Mouse (Mus musculus): ENCODE data around the gene Pgpep1l.
A peak's percentile ranks its signal among the peaks of the same experiment; 100 is the strongest.
"Not testable (repeated sequence)": the region's sequence is repeated elsewhere in the genome, so short reads cannot be mapped to it uniquely, and the experiment has no call there.

The Pgpep1l gene

GRCm38 (mm10) chr7:68282304-68283132 lies 18.5 kb upstream of the Pgpep1l start:
- no peak for DNase-seq

- no peak for DNase-seq
These were observed 17.3 kb upstream of the Pgpep1l start for GRCm38 (mm10) chr7:68281341-68281740.

GRCm38 (mm10) chr7:68280352-68280869 lies 16.4 kb upstream of the Pgpep1l start:
- no peak for DNase-seq

GRCm38 (mm10) chr7:68279481-68279880 lies 15.4 kb upstream of the Pgpep1l start:
- no peak for DNase-seq

- no peak for DNase-seq
These were observed 14.9 kb upstream of the Pgpep1l start for GRCm38 (mm10) chr7:68278908-68279307.

GRCm38 (mm10) chr7:68278385-68278784 lies 14.4 kb upstream of the Pgpep1l start:
- DNase-seq: no peak

- no peak for DNase-seq
These were observed 13.9 kb upstream of the Pgpep1l start for GRCm38 (mm10) chr7:68277897-68278270.

- DNase-seq: no peak
These were observed 13.2 kb upstream of the Pgpep1l start for GRCm38 (mm10) chr7:68277054-68277896.

- peak; percentile 63 for DNase-seq
These were observed 12.1 kb upstream of the Pgpep1l start for GRCm38 (mm10) chr7:68275838-68276731.

- not testable (repeated sequence) for DNase-seq
These were observed 11.4 kb upstream of the Pgpep1l start for GRCm38 (mm10) chr7:68275445-68275837.

GRCm38 (mm10) chr7:68274951-68275350 lies 10.9 kb upstream of the Pgpep1l start:
- DNase-seq: no peak

GRCm38 (mm10) chr7:68274218-68274617 lies 10.2 kb upstream of the Pgpep1l start:
- DNase-seq: no peak

- no peak for DNase-seq
These were observed 9.5 kb upstream of the Pgpep1l start, which contains the start of gene Fam169b for GRCm38 (mm10) chr7:68273515-68273914. TSS of gene Fam169b (plus strand) at chr7:68273839.

GRCm38 (mm10) chr7:68272607-68273006 lies 8.6 kb upstream of the Pgpep1l start:
- DNase-seq: peak; percentile 50

- DNase-seq: no peak
These were observed 7.8 kb upstream of the Pgpep1l start for GRCm38 (mm10) chr7:68271816-68272215.

GRCm38 (mm10) chr7:68270551-68270950 lies 6.5 kb upstream of the Pgpep1l start:
- DNase-seq: no peak

GRCm38 (mm10) chr7:68266691-68267090 lies 2.7 kb upstream of the Pgpep1l start:
- no peak for DNase-seq

- no peak for DNase-seq
These were observed 1.4 kb upstream of the Pgpep1l start for GRCm38 (mm10) chr7:68265391-68265790.

GRCm38 (mm10) chr7:68264531-68264930 lies 498 bp upstream of the Pgpep1l start:
- peak; percentile 51 for DNase-seq

GRCm38 (mm10) chr7:68263346-68264027 lies 546 bp downstream of the Pgpep1l start:
- DNase-seq: no peak

- no peak for DNase-seq
These were observed 1.3 kb downstream of the Pgpep1l start for GRCm38 (mm10) chr7:68262612-68263200.
